Mouse (Mus musculus) megakaryocyte, embryonic 14.5 days (primary cell): ENCODE measurements around the gene Pbx3. TPM values are rescaled to one million over a fixed set of nuclear protein-coding genes. Genes with fewer than 3 reads are reported as not detected.
A peak's percentile ranks its signal among the peaks of the same experiment; 100 is the strongest.

Experiments
- H3K27me3 ChIP-seq: replicated peaks from 2 replicates; pipeline ENCODE3; 2012; ENCODE audit warnings: inconsistent platforms
- H3K36me3 ChIP-seq: replicated peaks from 2 replicates; pipeline ENCODE3; 2012; ENCODE audit warnings: low read length, inconsistent platforms, mixed read lengths
- H3K4me1 ChIP-seq: 2 replicates; pipeline ENCODE4 v1.6.1; 2012; ENCODE audit warnings: inconsistent platforms
- H3K4me3 ChIP-seq: replicated peaks from 2 replicates; pipeline ENCODE3; 2012; ENCODE audit warnings: moderate library complexity, mild to moderate bottlenecking, inconsistent platforms
- H3K9me3 ChIP-seq: 2 replicates; pipeline ENCODE4 v1.6.1; 2012; ENCODE audit warnings: inconsistent platforms
- FLI1 ChIP-seq: IDR thresholded peaks from 2 replicates; pipeline ENCODE4 v1.6.1; 2012; ENCODE audit warnings: low read length, inconsistent platforms, mixed read lengths
- GATA1 ChIP-seq: IDR thresholded peaks from 3 replicates; pipeline ENCODE4 v1.6.1; 2012; ENCODE audit warnings: mixed read lengths, low read length, inconsistent platforms, borderline replicate concordance
- polyA plus RNA-seq: library from polyadenylated mRNA; stranded (reverse); fragments of >175 nt; gene quantifications from 2 replicates; pipeline ENCODE4 v1.2.3, GENCODE M21; 2012; ENCODE audit warnings: low replicate concordance; ENCODE audit not compliant: insufficient read depth

Gene Pbx3
- polyA plus RNA-seq, 1 experiment: 8.4 TPM

GRCm38 (mm10) chr2:34257611-34258010, 115.3 kb downstream of the Pbx3 start:
- H3K9me3 ChIP-seq: no peaks in the 10 kb centered on the region
- TF ChIP-seq FLI1 (no peak), GATA1 (no peak)
- no peak overlapping the region for H3K4me3 ChIP-seq
- no peaks in the 10 kb centered on the region for H3K27me3 ChIP-seq
- H3K36me3 ChIP-seq: no peaks in the 10 kb centered on the region
- 0 out of 2 replicates have a peak, but pooled peaks cover 3% of the 10 kb centered on the region for H3K4me1 ChIP-seq

GRCm38 (mm10) chr2:34256000-34256553, 116.9 kb downstream of the Pbx3 start:
- Histone ChIP-seq H3K4me3 (no peak overlapping the region), H3K4me1 (0 out of 2 replicates have a peak, but pooled peaks cover 3% of the 10 kb centered on the region), H3K36me3 (no peaks in the 10 kb centered on the region), H3K9me3 (no peaks in the 10 kb centered on the region), H3K27me3 (no peaks in the 10 kb centered on the region)
- TF ChIP-seq GATA1: no peak
- TF ChIP-seq FLI1: no peak

- Histone ChIP-seq H3K9me3 (no peaks in the 10 kb centered on the region), H3K36me3 (no peaks in the 10 kb centered on the region), H3K27me3 (peaks cover 8% of the 10 kb centered on the region)
Measured at GRCm38 (mm10) chr2:34253627-34254026, 119.3 kb downstream of the Pbx3 start.

GRCm38 (mm10) chr2:34253111-34253510, 119.8 kb downstream of the Pbx3 start:
- Histone ChIP-seq H3K9me3 (no peaks in the 10 kb centered on the region), H3K4me1 (peaks cover 14% of the 10 kb centered on the region), H3K27me3 (peaks cover 8% of the 10 kb centered on the region), H3K36me3 (no peaks in the 10 kb centered on the region), H3K4me3 (no peak overlapping the region)
- no peak for TF ChIP-seq FLI1

More at GRCm38 (mm10) chr2:34253627-34254026, 119.3 kb downstream of the Pbx3 start:
- H3K4me3 ChIP-seq: no peak overlapping the region
- peaks cover 14% of the 10 kb centered on the region for H3K4me1 ChIP-seq
- TF ChIP-seq FLI1: no peak

GRCm38 (mm10) chr2:34252286-34252685, 120.7 kb downstream of the Pbx3 start:
- no peak overlapping the region for H3K4me3 ChIP-seq
- H3K4me1 ChIP-seq: peaks cover 14% of the 10 kb centered on the region
- peaks cover 8% of the 10 kb centered on the region for H3K27me3 ChIP-seq
- H3K36me3 ChIP-seq: no peaks in the 10 kb centered on the region
- no peaks in the 10 kb centered on the region for H3K9me3 ChIP-seq
- TF ChIP-seq GATA1 (no peak), FLI1 (no peak)

GRCm38 (mm10) chr2:34249961-34250658, 122.8 kb downstream of the Pbx3 start:
- Histone ChIP-seq H3K27me3 (peaks cover 8% of the 10 kb centered on the region), H3K36me3 (no peaks in the 10 kb centered on the region), H3K4me3 (peak overlapping the region; percentile 90), H3K4me1 (peaks cover 14% of the 10 kb centered on the region), H3K9me3 (no peaks in the 10 kb centered on the region)
- TF ChIP-seq GATA1 (no peak), FLI1 (no peak)

- Histone ChIP-seq H3K27me3 (peaks cover 9% of the 10 kb centered on the region), H3K9me3 (no peaks in the 10 kb centered on the region), H3K4me3 (peak overlapping the region; percentile 90), H3K4me1 (peaks cover 14% of the 10 kb centered on the region), H3K36me3 (no peaks in the 10 kb centered on the region)
- TF ChIP-seq GATA1: no peak
- TF ChIP-seq FLI1: no peak
Measured at GRCm38 (mm10) chr2:34249141-34249960, 123.6 kb downstream of the Pbx3 start.

- no peaks in the 10 kb centered on the region for H3K9me3 ChIP-seq
- H3K4me1 ChIP-seq: no peaks in the 10 kb centered on the region
- H3K4me3 ChIP-seq: no peak overlapping the region
- no peaks in the 10 kb centered on the region for H3K36me3 ChIP-seq
- peaks cover 2% of the 10 kb centered on the region for H3K27me3 ChIP-seq
- TF ChIP-seq GATA1: no peak
- no peak for TF ChIP-seq FLI1
Measured at GRCm38 (mm10) chr2:34240885-34241284, 132.1 kb downstream of the Pbx3 start.

GRCm38 (mm10) chr2:34239315-34239858, 133.6 kb downstream of the Pbx3 start:
- H3K9me3 ChIP-seq: no peaks in the 10 kb centered on the region
- H3K4me3 ChIP-seq: no peak overlapping the region
- H3K4me1 ChIP-seq: no peaks in the 10 kb centered on the region
- TF ChIP-seq FLI1: no peak
- no peak for TF ChIP-seq GATA1
- H3K36me3 ChIP-seq: no peaks in the 10 kb centered on the region
- peaks cover 3% of the 10 kb centered on the region for H3K27me3 ChIP-seq

GRCm38 (mm10) chr2:34235467-34236075, 137.4 kb downstream of the Pbx3 start:
- Histone ChIP-seq H3K27me3 (peaks cover 3% of the 10 kb centered on the region), H3K4me3 (no peak overlapping the region), H3K9me3 (no peaks in the 10 kb centered on the region), H3K36me3 (no peaks in the 10 kb centered on the region), H3K4me1 (peaks cover 5% of the 10 kb centered on the region)
- no peak for TF ChIP-seq GATA1
- TF ChIP-seq FLI1: no peak
